20 mouse cellular contexts compared by ENCODE assay signal in genomic region chr7:57448239-57448638, GRCm38 (mm10). TPM values are rescaled to one million over a fixed set of nuclear protein-coding genes. Genes with fewer than 3 reads are reported as not detected.
"Had no signal": no experiment of that assay in that cellular context is flagged by ENCODE, and none has a peak within 500 bp of the region (broad histone marks: within the 10 kb centered on the region; RNA-seq: fewer than 3 reads in every experiment).

No protein-coding gene starts in this region.

- H3K4me2 ChIP-seq: lung, embryonic 14.5 days; midbrain, embryonic 12.5 days; neural tube, embryonic 13.5 days; neural tube, embryonic 15.5 days had no signal

- DNase-seq: lung, embryonic 14.5 days; lung, postnatal 10 days; lung, postnatal 4 days; midbrain, embryonic 14.5 days; retina, postnatal 1 day; right cerebral cortex, adult 18-20 months; right cerebral cortex, postnatal 25 days; right cerebral cortex, postnatal 4 days; spleen, adult 18-20 months; thymus, adult 18-20 months; thymus, postnatal 14 days; thymus, postnatal 36 days had no signal

- H3K4me1 ChIP-seq: midbrain, embryonic 10.5 days; midbrain, embryonic 12.5 days; neural tube, embryonic 13.5 days; neural tube, embryonic 15.5 days had no signal

- H3K4me3 ChIP-seq: midbrain, embryonic 10.5 days; midbrain, embryonic 12.5 days; myocyte; neural tube, embryonic 13.5 days; neural tube, embryonic 15.5 days had no signal

- ATAC-seq: midbrain, embryonic 16.5 days had no signal

- H3K9ac ChIP-seq: lung, embryonic 14.5 days; midbrain, embryonic 12.5 days; neural tube, embryonic 13.5 days; neural tube, embryonic 15.5 days had no signal

- H3K27ac ChIP-seq: midbrain, embryonic 10.5 days; midbrain, embryonic 12.5 days; neural tube, embryonic 13.5 days; neural tube, embryonic 15.5 days had no signal

- H3K27me3 ChIP-seq: midbrain, embryonic 12.5 days; neural tube, embryonic 13.5 days; neural tube, embryonic 15.5 days had no signal

- H3K9me3 ChIP-seq: midbrain, embryonic 10.5 days; midbrain, embryonic 12.5 days; neural tube, embryonic 13.5 days; neural tube, embryonic 15.5 days had no signal

- H3K36me3 ChIP-seq: midbrain, embryonic 10.5 days; midbrain, embryonic 12.5 days; neural tube, embryonic 13.5 days; neural tube, embryonic 15.5 days had no signal

RNA-seq across cellular contexts. Expression of gene Gabrb3, which starts 28.7 kb away (rescaled TPM):
- total RNA-seq: megakaryocyte, adult 5-6 weeks; megakaryocyte-erythroid progenitor cell, adult 5-6 weeks had no signal
- polyA plus RNA-seq: myocyte had no signal
